Mouse (Mus musculus): ENCODE measurements around the gene Aacs. TPM values are rescaled to one million over a fixed set of nuclear protein-coding genes. Genes with fewer than 3 reads are reported as not detected.

The Aacs gene
- polyA plus RNA-seq, 1 experiment from 2014 or later, result 16.7 TPM

- Histone ChIP-seq H3K27me3 (ENCODE audit: control insufficient read depth, insufficient read depth, low read length) (no peaks in the 10 kb centered on the region), H3K4me2 (ENCODE audit: low read depth, low read length) (no peak overlapping the region), H3K4me3 (ENCODE audit: low read length) (no peak overlapping the region), H3K36me3 (ENCODE audit: control insufficient read depth, insufficient read depth) (no peaks in the 10 kb centered on the region), H3K27ac (ENCODE audit: low read length) (no peak overlapping the region), H3K9me3 (replicated peaks; ENCODE audit: control insufficient read depth, low read length) (no peaks in the 10 kb centered on the region), H3K4me1 (ENCODE audit: control insufficient read depth, insufficient read depth, low read length) (peaks cover 12% of the 10 kb centered on the region), H3K9ac (ENCODE audit: low read length) (no peak overlapping the region)
- WGBS, result 73% methylated on average over 9 of the region's 9 CpGs
- no peak for ATAC-seq (replicated peaks; ENCODE audit: extremely low read depth, insufficient read depth, low FRiP score)
These were observed 2.7 kb upstream of the Aacs start for GRCm38 (mm10) chr5:125472796-125473475.

- Histone ChIP-seq H3K36me3 (ENCODE audit: control insufficient read depth, insufficient read depth) (no peaks in the 10 kb centered on the region), H3K9me3 (replicated peaks; ENCODE audit: control insufficient read depth, low read length) (no peaks in the 10 kb centered on the region), H3K4me2 (ENCODE audit: low read depth, low read length) (peak overlapping the region; percentile 95), H3K27me3 (ENCODE audit: control insufficient read depth, insufficient read depth, low read length) (no peaks in the 10 kb centered on the region), H3K4me1 (ENCODE audit: control insufficient read depth, insufficient read depth, low read length) (peaks cover 12% of the 10 kb centered on the region), H3K4me3 (ENCODE audit: low read length) (peak overlapping the region; percentile 86), H3K27ac (ENCODE audit: low read length) (no peak overlapping the region), H3K9ac (ENCODE audit: low read length) (peak overlapping the region; percentile 70)
- WGBS, result 56% methylated on average over 12 of the region's 12 CpGs
- ATAC-seq (replicated peaks; ENCODE audit: extremely low read depth, insufficient read depth, low FRiP score), result no peak
These were observed 584 bp upstream of the Aacs start for GRCm38 (mm10) chr5:125475030-125475429.

- Histone ChIP-seq H3K4me3 (ENCODE audit: low read length) (peak overlapping the region; percentile 86), H3K9ac (ENCODE audit: low read length) (peak overlapping the region; percentile 85), H3K36me3 (ENCODE audit: control insufficient read depth, insufficient read depth) (no peaks in the 10 kb centered on the region), H3K4me2 (ENCODE audit: low read depth, low read length) (peak overlapping the region; percentile 95), H3K4me1 (ENCODE audit: control insufficient read depth, insufficient read depth, low read length) (peaks cover 12% of the 10 kb centered on the region), H3K27ac (ENCODE audit: low read length) (no peak overlapping the region; the same call in 1 of the 2 replicates), H3K9me3 (replicated peaks; ENCODE audit: control insufficient read depth, low read length) (no peaks in the 10 kb centered on the region), H3K27me3 (ENCODE audit: control insufficient read depth, insufficient read depth, low read length) (no peaks in the 10 kb centered on the region)
- WGBS, result 19% methylated on average over 5 of the region's 5 CpGs
- no peak; the same call in 1 of the 2 replicates for ATAC-seq (replicated peaks; ENCODE audit: extremely low read depth, insufficient read depth, low FRiP score)
These were observed 642 bp downstream of the Aacs start for GRCm38 (mm10) chr5:125476286-125476625.

GRCm38 (mm10) chr5:125476799-125477198, 1.2 kb downstream of the Aacs start:
- Histone ChIP-seq H3K27me3 (ENCODE audit: control insufficient read depth, insufficient read depth, low read length) (no peaks in the 10 kb centered on the region), H3K4me2 (ENCODE audit: low read depth, low read length) (peak overlapping the region; percentile 95), H3K4me3 (ENCODE audit: low read length) (peak overlapping the region; percentile 86), H3K4me1 (ENCODE audit: control insufficient read depth, insufficient read depth, low read length) (peaks cover 12% of the 10 kb centered on the region), H3K27ac (ENCODE audit: low read length) (no peak overlapping the region), H3K9ac (ENCODE audit: low read length) (peak overlapping the region; percentile 85; the same call in 1 of the 2 replicates), H3K9me3 (replicated peaks; ENCODE audit: control insufficient read depth, low read length) (no peaks in the 10 kb centered on the region), H3K36me3 (ENCODE audit: control insufficient read depth, insufficient read depth) (no peaks in the 10 kb centered on the region)
- no peak for ATAC-seq (replicated peaks; ENCODE audit: extremely low read depth, insufficient read depth, low FRiP score)
- WGBS, result 69% methylated on average over 7 of the region's 7 CpGs

GRCm38 (mm10) chr5:125477533-125477932, 1.9 kb downstream of the Aacs start:
- 71% methylated on average over 7 of the region's 7 CpGs for WGBS
- Histone ChIP-seq H3K27ac (ENCODE audit: low read length) (no peak overlapping the region), H3K4me2 (ENCODE audit: low read depth, low read length) (no peak overlapping the region), H3K36me3 (ENCODE audit: control insufficient read depth, insufficient read depth) (no peaks in the 10 kb centered on the region), H3K9me3 (replicated peaks; ENCODE audit: control insufficient read depth, low read length) (no peaks in the 10 kb centered on the region), H3K4me3 (ENCODE audit: low read length) (no peak overlapping the region), H3K4me1 (ENCODE audit: control insufficient read depth, insufficient read depth, low read length) (peaks cover 12% of the 10 kb centered on the region), H3K9ac (ENCODE audit: low read length) (no peak overlapping the region), H3K27me3 (ENCODE audit: control insufficient read depth, insufficient read depth, low read length) (no peaks in the 10 kb centered on the region)
- ATAC-seq (replicated peaks; ENCODE audit: extremely low read depth, insufficient read depth, low FRiP score), result no peak

GRCm38 (mm10) chr5:125478037-125478436, 2.4 kb downstream of the Aacs start:
- Histone ChIP-seq H3K27ac (ENCODE audit: low read length) (no peak overlapping the region), H3K27me3 (ENCODE audit: control insufficient read depth, insufficient read depth, low read length) (no peaks in the 10 kb centered on the region), H3K36me3 (ENCODE audit: control insufficient read depth, insufficient read depth) (peaks cover 5% of the 10 kb centered on the region; the same call in 1 of the 2 replicates), H3K4me1 (ENCODE audit: control insufficient read depth, insufficient read depth, low read length) (peaks cover 12% of the 10 kb centered on the region), H3K9ac (ENCODE audit: low read length) (no peak overlapping the region), H3K4me3 (ENCODE audit: low read length) (no peak overlapping the region), H3K4me2 (ENCODE audit: low read depth, low read length) (no peak overlapping the region), H3K9me3 (replicated peaks; ENCODE audit: control insufficient read depth, low read length) (no peaks in the 10 kb centered on the region)
- 83% methylated on average over 7 of the region's 7 CpGs for WGBS
- ATAC-seq (replicated peaks; ENCODE audit: extremely low read depth, insufficient read depth, low FRiP score), result no peak

- Histone ChIP-seq H3K4me2 (ENCODE audit: low read depth, low read length) (no peak overlapping the region), H3K9ac (ENCODE audit: low read length) (no peak overlapping the region), H3K4me3 (ENCODE audit: low read length) (no peak overlapping the region), H3K9me3 (replicated peaks; ENCODE audit: control insufficient read depth, low read length) (no peaks in the 10 kb centered on the region), H3K36me3 (ENCODE audit: control insufficient read depth, insufficient read depth) (peaks cover 9% of the 10 kb centered on the region; the same call in 1 of the 2 replicates), H3K4me1 (ENCODE audit: control insufficient read depth, insufficient read depth, low read length) (peaks cover 12% of the 10 kb centered on the region), H3K27ac (ENCODE audit: low read length) (no peak overlapping the region), H3K27me3 (ENCODE audit: control insufficient read depth, insufficient read depth, low read length) (no peaks in the 10 kb centered on the region)
- no peak for ATAC-seq (replicated peaks; ENCODE audit: extremely low read depth, insufficient read depth, low FRiP score)
- 83% methylated on average over 3 of the region's 3 CpGs for WGBS
These were observed 3.8 kb downstream of the Aacs start for GRCm38 (mm10) chr5:125479376-125479775.

- Histone ChIP-seq H3K4me1 (ENCODE audit: control insufficient read depth, insufficient read depth, low read length) (peaks cover 9% of the 10 kb centered on the region), H3K27me3 (ENCODE audit: control insufficient read depth, insufficient read depth, low read length) (no peaks in the 10 kb centered on the region), H3K36me3 (ENCODE audit: control insufficient read depth, insufficient read depth) (peaks cover 9% of the 10 kb centered on the region; the same call in 1 of the 2 replicates), H3K4me2 (ENCODE audit: low read depth, low read length) (no peak overlapping the region), H3K9me3 (replicated peaks; ENCODE audit: control insufficient read depth, low read length) (no peaks in the 10 kb centered on the region), H3K27ac (ENCODE audit: low read length) (no peak overlapping the region), H3K4me3 (ENCODE audit: low read length) (no peak overlapping the region), H3K9ac (ENCODE audit: low read length) (no peak overlapping the region)
- no peak for ATAC-seq (replicated peaks; ENCODE audit: extremely low read depth, insufficient read depth, low FRiP score)
- 83% methylated on average over 11 of the region's 11 CpGs for WGBS
These were observed 5.0 kb downstream of the Aacs start for GRCm38 (mm10) chr5:125480434-125481231.

GRCm38 (mm10) chr5:125482474-125482873, 6.9 kb downstream of the Aacs start:
- H3K27ac ChIP-seq (ENCODE audit: low read length), result no peak overlapping the region
- no peak overlapping the region for H3K4me3 ChIP-seq (ENCODE audit: low read length)
- no peaks in the 10 kb centered on the region for H3K27me3 ChIP-seq (ENCODE audit: control insufficient read depth, insufficient read depth, low read length)
- H3K36me3 ChIP-seq (ENCODE audit: control insufficient read depth, insufficient read depth), result peaks cover 9% of the 10 kb centered on the region; the same call in 1 of the 2 replicates
- no peak for ATAC-seq (replicated peaks; ENCODE audit: extremely low read depth, insufficient read depth, low FRiP score)
- no peaks in the 10 kb centered on the region for H3K9me3 ChIP-seq (replicated peaks; ENCODE audit: control insufficient read depth, low read length)
- H3K4me1 ChIP-seq (ENCODE audit: control insufficient read depth, insufficient read depth, low read length), result no peaks in the 10 kb centered on the region
- no peak overlapping the region for H3K9ac ChIP-seq (ENCODE audit: low read length)
- no peak overlapping the region for H3K4me2 ChIP-seq (ENCODE audit: low read depth, low read length)
- WGBS, result 88% methylated on average over 7 of the region's 7 CpGs

Data from heart, embryonic 16.5 days (tissue).